Mouse (Mus musculus) embryonic facial prominence, embryonic 11.5 days (tissue): ENCODE measurements around the gene 2310061N02Rik. TPM values are rescaled to one million over a fixed set of nuclear protein-coding genes. Genes with fewer than 3 reads are reported as not detected.

Experiments used
- polyA plus RNA-seq: library from polyadenylated mRNA; unstranded; fragments of >200 nt; fragmentation: Nextera tagmentation; extraction: Ambion mirVana; gene quantifications from 2 replicates; pipeline ENCODE4 v1.2.1, GENCODE M21; 2014

2310061N02Rik gene
- polyA plus RNA-seq, 1 experiment from 2014 or later, result not detected

Other genes starting within 250 kb of the 2310061N02Rik start
- gene Cldn17, start 201.0 kb downstream of the 2310061N02Rik start, polyA plus RNA-seq, result not detected in 2 replicates
- 4.5 and 5.3 TPM in 2 replicates for gene Cldn8, start 144.8 kb downstream of the 2310061N02Rik start, polyA plus RNA-seq
- not detected in 2 replicates for gene Krtap24-1, start 95.7 kb downstream of the 2310061N02Rik start, polyA plus RNA-seq
- gene 2310079G19Rik, start 80.3 kb downstream of the 2310061N02Rik start, polyA plus RNA-seq, result not detected in 2 replicates
- gene Krtap26-1, start 60.2 kb downstream of the 2310061N02Rik start, polyA plus RNA-seq, result not detected in 2 replicates
- not detected in 2 replicates for gene Krtap27-1, start 36.3 kb downstream of the 2310061N02Rik start, polyA plus RNA-seq
- gene Krtap13-1, start 20.9 kb upstream of the 2310061N02Rik start, polyA plus RNA-seq, result not detected in 2 replicates
- gene Krtap13, start 43.7 kb upstream of the 2310061N02Rik start, polyA plus RNA-seq, result not detected in 2 replicates
- gene 2310034C09Rik, start 50.9 kb upstream of the 2310061N02Rik start, polyA plus RNA-seq, result not detected in 2 replicates
- gene 2310057N15Rik, start 66.2 kb upstream of the 2310061N02Rik start, polyA plus RNA-seq, result not detected in 2 replicates
- gene Gm5965, start 69.9 kb upstream of the 2310061N02Rik start, polyA plus RNA-seq, result not detected in 2 replicates
- not detected in 2 replicates for gene Gm20741, start 104.3 kb upstream of the 2310061N02Rik start, polyA plus RNA-seq
- gene Krtap15, start 112.3 kb upstream of the 2310061N02Rik start, polyA plus RNA-seq, result not detected in 2 replicates
- not detected in 2 replicates for gene Krtap14, start 118.2 kb upstream of the 2310061N02Rik start, polyA plus RNA-seq
- not detected in 2 replicates for gene Krtap19-1, start 161.4 kb upstream of the 2310061N02Rik start, polyA plus RNA-seq
- not detected in 2 replicates for gene Krtap19-2, start 166.3 kb upstream of the 2310061N02Rik start, polyA plus RNA-seq
- gene Krtap19-3, start 170.1 kb upstream of the 2310061N02Rik start, polyA plus RNA-seq, result not detected in 2 replicates
- not detected in 2 replicates for gene Krtap19-4, start 177.1 kb upstream of the 2310061N02Rik start, polyA plus RNA-seq
- not detected in 2 replicates for gene Krtap19-5, start 188.5 kb upstream of the 2310061N02Rik start, polyA plus RNA-seq
- not detected in 2 replicates for gene Krtap19-9b, start 224.3 kb upstream of the 2310061N02Rik start, polyA plus RNA-seq